Mouse (Mus musculus): Measurements from ENCODE around the gene Bak1.

- TF ChIP-seq POLR2A (IDR thresholded peaks at IDR 0.05; ENCODE audit: insufficient read length, low read depth): no peak
- TF ChIP-seq MYOG (IDR thresholded peaks at IDR 0.05; ENCODE audit: control insufficient read depth in 1 of 3, insufficient read depth in 1 of 3, insufficient read length in 2 of 3, low read depth in 2 of 3): no peak
- no peak for TF ChIP-seq REST (IDR thresholded peaks at IDR 0.05; ENCODE audit: insufficient read depth, insufficient read length)
- no peak for TF ChIP-seq MAX (IDR thresholded peaks at IDR 0.05; ENCODE audit: low read depth)
- no peak for TF ChIP-seq TCF12 (IDR thresholded peaks at IDR 0.05; ENCODE audit: insufficient read depth, poor library complexity, severe bottlenecking)
- no peak for TF ChIP-seq POLR2AphosphoS2 (IDR thresholded peaks at IDR 0.05; ENCODE audit: insufficient read length, low read depth)
- TF ChIP-seq MYOD1 (IDR thresholded peaks at IDR 0.05; ENCODE audit: control insufficient read depth in 1 of 3, insufficient read length in 2 of 3, low read depth in 2 of 3): no peak
- no peak for TF ChIP-seq CEBPB (IDR thresholded peaks at IDR 0.05; ENCODE audit: insufficient read depth, poor library complexity, severe bottlenecking)
Observed at GRCm38 (mm10) chr17:27074849-27075745, 46.3 kb upstream of the Bak1 start.

Measured in myocyte (in vitro differentiated cells).